ENCODE assay signal across 12 mouse cellular contexts in the genomic region with DNA sequence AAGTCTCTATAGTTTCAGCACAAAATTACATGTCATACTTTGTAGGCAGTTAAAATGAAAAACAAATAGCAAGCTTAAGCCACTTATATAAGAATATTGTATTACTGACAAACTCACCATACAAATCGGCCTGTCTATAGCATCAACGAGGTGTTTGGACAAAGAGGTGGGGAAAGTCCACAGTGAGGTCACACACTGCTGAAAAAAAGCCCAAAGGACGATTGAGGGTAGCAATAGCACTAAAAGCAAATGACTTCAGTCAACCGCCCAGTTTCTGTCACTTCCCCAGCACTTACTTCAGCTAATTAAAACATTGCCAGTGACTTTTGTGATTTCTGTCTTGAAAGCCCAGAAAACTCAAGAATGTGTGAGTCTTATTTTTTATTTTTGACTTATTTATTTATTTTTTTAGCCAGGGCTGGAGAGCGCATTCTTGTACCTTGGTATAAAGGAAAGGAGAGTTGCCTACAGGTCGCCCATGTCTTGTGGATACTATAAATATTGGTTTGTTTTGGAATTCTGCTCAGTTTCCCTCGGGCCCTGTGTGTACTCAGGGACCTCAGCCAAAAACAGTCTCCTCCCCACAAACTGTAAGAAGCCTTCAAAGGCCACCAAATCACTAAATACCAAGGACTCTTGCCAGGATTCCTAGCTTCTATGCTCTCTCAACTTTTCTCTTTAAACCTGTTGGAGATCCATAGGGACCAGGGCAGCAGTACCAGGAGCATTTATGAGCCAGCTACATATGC.
DNase-seq lines count a peak whose midpoint lies in the region; TF ChIP-seq lines count a peak whose summit lies in the region.
"Had no signal": no experiment of that assay in that cellular context is flagged by ENCODE, and none has a peak within 500 bp of the region (broad histone marks: within the 10 kb centered on the region; RNA-seq: fewer than 3 reads in every experiment).

No protein-coding gene starts in this region.

- H3K9ac ChIP-seq in heart, adult 2 months (ENCODE audit: low read depth, low read length), result no peak overlapping the region
- H3K9ac ChIP-seq: liver, embryonic 13.5 days; midbrain, embryonic 12.5 days had no signal

- no peak for TF ChIP-seq EP300 in heart, adult 2 months (IDR thresholded peaks at IDR 0.05; ENCODE audit: insufficient read depth, low read depth, low read length)

- no peak overlapping the region for H3K4me3 ChIP-seq in heart, adult 2 months
- H3K4me3 ChIP-seq in kidney, adult 2 months (ENCODE audit: insufficient read depth, low read depth, low read length), result no peak overlapping the region
- H3K4me3 ChIP-seq in thymus, adult 2 months (ENCODE audit: control insufficient read depth, insufficient read depth, low read length), result no peak overlapping the region
- H3K4me3 ChIP-seq: liver, embryonic 13.5 days; midbrain, embryonic 12.5 days had no signal

- DNase-seq in heart, adult 2 months, result peak in 1 of 2 experiments; percentile 23
- no peak for DNase-seq in heart, postnatal 4 days
- DNase-seq in adrenal gland, postnatal 36 days, result peak; percentile 14 to 30
- peak; percentile 66 for DNase-seq in kidney, adult 2 months
- peak; percentile 66 for DNase-seq in lung, postnatal 10 days
- no peak for DNase-seq in embryo, embryonic 11 days
- no peak for DNase-seq in thymus, adult 2 months
- no peak for DNase-seq in right cerebral cortex, adult 2 months (ENCODE audit: low spot score in 2 of 2)
- DNase-seq: cerebellum, adult 2 months; liver, embryonic 13.5 days; retina, postnatal 1 day had no signal

- TF ChIP-seq CTCF in heart, adult 2 months (IDR thresholded peaks at IDR 0.05), result no peak
- no peak for TF ChIP-seq CTCF in kidney, adult 2 months (conservative IDR thresholded peaks at IDR 0.05; ENCODE audit: insufficient read depth, insufficient read length, low read depth, low read length)
- no peak for TF ChIP-seq CTCF in thymus, adult 2 months (IDR thresholded peaks at IDR 0.05; ENCODE audit: borderline replicate concordance, control insufficient read depth, extremely low read depth, insufficient read depth, low read length, poor library complexity)

- no peaks in the 10 kb centered on the region for H3K79me2 ChIP-seq in heart, adult 2 months (replicated peaks; ENCODE audit: control insufficient read depth, insufficient read depth, low read length)

- no peak for TF ChIP-seq POLR2A in heart, adult 2 months (IDR thresholded peaks at IDR 0.05; ENCODE audit: insufficient read depth, low read depth, low read length)
- TF ChIP-seq POLR2A in kidney, adult 2 months (IDR thresholded peaks at IDR 0.05; ENCODE audit: low read depth, low read length), result no peak
- TF ChIP-seq POLR2A in thymus, adult 2 months (IDR thresholded peaks at IDR 0.05; ENCODE audit: control insufficient read depth, extremely low read depth, insufficient read depth, low read length, poor library complexity), result no peak

- H3K4me1 ChIP-seq in heart, adult 2 months (ENCODE audit: control insufficient read depth, insufficient read depth, low read length), result peaks cover 1% of the 10 kb centered on the region
- peaks cover 14% of the 10 kb centered on the region for H3K4me1 ChIP-seq in kidney, adult 2 months (ENCODE audit: control insufficient read depth, insufficient read depth, low read length)
- no peaks in the 10 kb centered on the region for H3K4me1 ChIP-seq in thymus, adult 2 months (replicated peaks; ENCODE audit: control insufficient read depth, insufficient read depth, low read length)
- H3K4me1 ChIP-seq: liver, embryonic 13.5 days; midbrain, embryonic 12.5 days had no signal

- peak overlapping the region; percentile 36; the same call in 1 of the 2 replicates for H3K27ac ChIP-seq in heart, adult 2 months
- H3K27ac ChIP-seq in kidney, adult 2 months (ENCODE audit: insufficient read depth, low read depth, low read length), result peak overlapping the region; percentile 88
- H3K27ac ChIP-seq in thymus, adult 2 months (ENCODE audit: control insufficient read depth, insufficient read depth, low read length), result no peak overlapping the region
- H3K27ac ChIP-seq: liver, embryonic 13.5 days; midbrain, embryonic 12.5 days had no signal

- intact Hi-C loops in heart, adult 2 months (cut with DNase I), result loop anchor here (5.0 kb wide), 1 partner anchor 114 kb away; no protein-coding TSS in a partner anchor

- H3K27me3 ChIP-seq in heart, adult 2 months (ENCODE audit: control insufficient read depth, insufficient read depth, low read length), result no peaks in the 10 kb centered on the region
- H3K27me3 ChIP-seq in kidney, adult 2 months (replicated peaks; ENCODE audit: control insufficient read depth, insufficient read depth, low read length), result no peaks in the 10 kb centered on the region
- H3K27me3 ChIP-seq in thymus, adult 2 months (ENCODE audit: control insufficient read depth, insufficient read depth, low read length), result no peaks in the 10 kb centered on the region
- H3K27me3 ChIP-seq: liver, embryonic 13.5 days; midbrain, embryonic 12.5 days had no signal

- H3K36me3 ChIP-seq in heart, adult 2 months (ENCODE audit: control insufficient read depth, insufficient read depth, low read length), result peaks cover 3% of the 10 kb centered on the region
- H3K36me3 ChIP-seq in kidney, adult 2 months (ENCODE audit: control insufficient read depth, insufficient read depth, low read length), result no peaks in the 10 kb centered on the region
- H3K36me3 ChIP-seq in thymus, adult 2 months (ENCODE audit: control insufficient read depth, insufficient read depth, low read length), result no peaks in the 10 kb centered on the region
- H3K36me3 ChIP-seq: liver, embryonic 13.5 days; midbrain, embryonic 12.5 days had no signal

- 47% methylated on average over 7 of the region's 7 CpGs for WGBS in heart, adult 2 months
- 29% methylated on average over 7 of the region's 7 CpGs for WGBS in kidney, adult 2 months
- WGBS in thymus, adult 2 months, result 80% methylated on average over 7 of the region's 7 CpGs

Comparison
In these comparisons a context has a peak if more than half of its experiments do, and no peak if none do; other contexts are left out.
1. DNase-seq: peak in adrenal gland, postnatal 36 days (2 of 2), kidney, adult 2 months (single experiment) and lung, postnatal 10 days (single experiment); none in heart, postnatal 4 days (single experiment), embryo, embryonic 11 days (single experiment), thymus, adult 2 months (single experiment) and right cerebral cortex, adult 2 months (0 of 2).